Mouse (Mus musculus): ENCODE measurements around the gene Sox6. TPM values are rescaled to one million over a fixed set of nuclear protein-coding genes. Genes with fewer than 3 reads are reported as not detected.

Sox6 gene
- polyA plus RNA-seq, 1 experiment from 2014 or later, result 24.3 TPM

- Histone ChIP-seq H3K36me3 (ENCODE audit: insufficient read depth, low read length) (no peaks in the 10 kb centered on the region), H3K27me3 (ENCODE audit: insufficient read depth, low read length) (no peaks in the 10 kb centered on the region), H3K9me3 (replicated peaks; ENCODE audit: low read length) (no peaks in the 10 kb centered on the region), H3K9ac (ENCODE audit: low read depth, low read length) (no peak overlapping the region), H3K4me1 (replicated peaks; ENCODE audit: insufficient read depth, low read length) (0 out of 2 replicates have a peak, but pooled peaks cover 6% of the 10 kb centered on the region), H3K27ac (no peak overlapping the region), H3K4me3 (replicated peaks; ENCODE audit: low read depth, low read length) (no peak overlapping the region), H3K4me2 (ENCODE audit: low read length) (no peak overlapping the region)
- TF ChIP-seq CTCF (IDR thresholded peaks at IDR 0.05; ENCODE audit: low read depth), result no peak
- DNase-seq (ENCODE audit: low spot score), result no peak
- no peak for ATAC-seq (replicated peaks; ENCODE audit: low FRiP score, low read depth)
- 91% methylated on average over 2 of the region's 2 CpGs for WGBS
Measured at GRCm38 (mm10) chr7:115566818-115567217, 471.8 kb downstream of the Sox6 start.

GRCm38 (mm10) chr7:115565060-115565426 lies 473.6 kb downstream of the Sox6 start:
- Histone ChIP-seq H3K4me2 (ENCODE audit: low read length) (no peak overlapping the region), H3K36me3 (ENCODE audit: insufficient read depth, low read length) (no peaks in the 10 kb centered on the region), H3K4me1 (replicated peaks; ENCODE audit: insufficient read depth, low read length) (0 out of 2 replicates have a peak, but pooled peaks cover 6% of the 10 kb centered on the region), H3K9ac (ENCODE audit: low read depth, low read length) (no peak overlapping the region), H3K4me3 (replicated peaks; ENCODE audit: low read depth, low read length) (no peak overlapping the region), H3K27me3 (ENCODE audit: insufficient read depth, low read length) (no peaks in the 10 kb centered on the region), H3K9me3 (replicated peaks; ENCODE audit: low read length) (no peaks in the 10 kb centered on the region), H3K27ac (no peak overlapping the region)
- no peak for TF ChIP-seq CTCF (IDR thresholded peaks at IDR 0.05; ENCODE audit: low read depth)
- WGBS, result 54% methylated on average over 5 of the region's 5 CpGs
- no peak for DNase-seq (ENCODE audit: low spot score)
- ATAC-seq (replicated peaks; ENCODE audit: low FRiP score, low read depth), result no peak

- no peak overlapping the region for H3K27ac ChIP-seq
- no peak for ATAC-seq (replicated peaks; ENCODE audit: low FRiP score, low read depth)
- H3K9me3 ChIP-seq (replicated peaks; ENCODE audit: low read length), result no peaks in the 10 kb centered on the region
- TF ChIP-seq CTCF (IDR thresholded peaks at IDR 0.05; ENCODE audit: low read depth), result no peak
- H3K4me1 ChIP-seq (replicated peaks; ENCODE audit: insufficient read depth, low read length), result 0 out of 2 replicates have a peak, but pooled peaks cover 6% of the 10 kb centered on the region
- H3K9ac ChIP-seq (ENCODE audit: low read depth, low read length), result no peak overlapping the region
- DNase-seq (ENCODE audit: low spot score), result no peak
- H3K4me2 ChIP-seq (ENCODE audit: low read length), result no peak overlapping the region
- 42% methylated on average over 6 of the region's 6 CpGs for WGBS
- no peaks in the 10 kb centered on the region for H3K27me3 ChIP-seq (ENCODE audit: insufficient read depth, low read length)
- no peaks in the 10 kb centered on the region for H3K36me3 ChIP-seq (ENCODE audit: insufficient read depth, low read length)
- H3K4me3 ChIP-seq (replicated peaks; ENCODE audit: low read depth, low read length), result no peak overlapping the region
Measured at GRCm38 (mm10) chr7:115564359-115565059, 474.1 kb downstream of the Sox6 start.

GRCm38 (mm10) chr7:115556677-115557076 lies 481.9 kb downstream of the Sox6 start:
- Histone ChIP-seq H3K9me3 (replicated peaks; ENCODE audit: low read length) (no peaks in the 10 kb centered on the region), H3K4me3 (replicated peaks; ENCODE audit: low read depth, low read length) (no peak overlapping the region), H3K4me1 (replicated peaks; ENCODE audit: insufficient read depth, low read length) (no peaks in the 10 kb centered on the region), H3K27ac (no peak overlapping the region), H3K9ac (ENCODE audit: low read depth, low read length) (no peak overlapping the region), H3K27me3 (ENCODE audit: insufficient read depth, low read length) (no peaks in the 10 kb centered on the region), H3K36me3 (ENCODE audit: insufficient read depth, low read length) (no peaks in the 10 kb centered on the region), H3K4me2 (ENCODE audit: low read length) (no peak overlapping the region)
- DNase-seq (ENCODE audit: low spot score) (no peak), ATAC-seq (replicated peaks; ENCODE audit: low FRiP score, low read depth) (no peak)
- WGBS, result 73% methylated on average over 3 of the region's 3 CpGs
- TF ChIP-seq CTCF (IDR thresholded peaks at IDR 0.05; ENCODE audit: low read depth), result no peak

GRCm38 (mm10) chr7:115550197-115550804 lies 488.3 kb downstream of the Sox6 start:
- no peak for TF ChIP-seq CTCF (IDR thresholded peaks at IDR 0.05; ENCODE audit: low read depth)
- no peak overlapping the region for H3K4me2 ChIP-seq (ENCODE audit: low read length)
- no peaks in the 10 kb centered on the region for H3K4me1 ChIP-seq (replicated peaks; ENCODE audit: insufficient read depth, low read length)
- no peaks in the 10 kb centered on the region for H3K27me3 ChIP-seq (ENCODE audit: insufficient read depth, low read length)
- ATAC-seq (replicated peaks; ENCODE audit: low FRiP score, low read depth), result no peak
- no peaks in the 10 kb centered on the region for H3K36me3 ChIP-seq (ENCODE audit: insufficient read depth, low read length)
- WGBS, result 74% methylated on average over 7 of the region's 7 CpGs
- H3K9ac ChIP-seq (ENCODE audit: low read depth, low read length), result no peak overlapping the region
- H3K9me3 ChIP-seq (replicated peaks; ENCODE audit: low read length), result no peaks in the 10 kb centered on the region
- DNase-seq (ENCODE audit: low spot score), result no peak
- H3K27ac ChIP-seq, result no peak overlapping the region
- no peak overlapping the region for H3K4me3 ChIP-seq (replicated peaks; ENCODE audit: low read depth, low read length)

GRCm38 (mm10) chr7:115549670-115550069 lies 488.9 kb downstream of the Sox6 start:
- H3K9ac ChIP-seq (ENCODE audit: low read depth, low read length), result no peak overlapping the region
- no peaks in the 10 kb centered on the region for H3K4me1 ChIP-seq (replicated peaks; ENCODE audit: insufficient read depth, low read length)
- ATAC-seq (replicated peaks; ENCODE audit: low FRiP score, low read depth), result no peak
- H3K27ac ChIP-seq, result no peak overlapping the region
- no peak for DNase-seq (ENCODE audit: low spot score)
- H3K4me2 ChIP-seq (ENCODE audit: low read length), result no peak overlapping the region
- no peak overlapping the region for H3K4me3 ChIP-seq (replicated peaks; ENCODE audit: low read depth, low read length)
- no peaks in the 10 kb centered on the region for H3K36me3 ChIP-seq (ENCODE audit: insufficient read depth, low read length)
- no peak for TF ChIP-seq CTCF (IDR thresholded peaks at IDR 0.05; ENCODE audit: low read depth)
- 86% methylated on average over 4 of the region's 4 CpGs for WGBS
- H3K27me3 ChIP-seq (ENCODE audit: insufficient read depth, low read length), result no peaks in the 10 kb centered on the region
- H3K9me3 ChIP-seq (replicated peaks; ENCODE audit: low read length), result no peaks in the 10 kb centered on the region

Measured in kidney, postnatal 0 days (tissue).